Mouse (Mus musculus): ENCODE data around the gene Zzef1. TPM values are rescaled to one million over a fixed set of nuclear protein-coding genes. Genes with fewer than 3 reads are reported as not detected.

Gene Zzef1
- total RNA-seq, 2 experiments from 2014 or later, result 17.2 to 21.7 TPM

GRCm38 (mm10) chr11:72917299-72917996, 121.4 kb downstream of the Zzef1 start:
- no peak for DNase-seq

DNA sequence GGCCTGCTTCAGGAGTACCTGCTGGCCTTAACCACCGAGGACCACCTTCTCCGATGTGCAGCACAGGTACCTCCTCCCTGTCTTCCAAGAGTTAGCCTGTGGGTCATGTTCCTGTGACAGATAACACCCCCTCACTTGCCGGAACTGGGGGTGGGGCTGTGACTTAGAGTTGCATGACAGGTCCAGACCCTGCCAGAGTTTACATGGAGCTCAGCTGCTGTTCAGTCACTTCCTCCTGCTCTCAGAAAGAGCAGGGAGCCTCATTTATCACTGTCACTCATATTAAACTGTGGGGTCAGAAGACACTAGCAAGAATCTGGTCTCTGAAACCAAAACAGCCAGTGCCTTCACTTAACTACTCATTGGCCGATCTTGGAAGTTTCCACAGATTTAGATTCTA, 127.1 kb downstream of the Zzef1 start:
- no peak for DNase-seq

DNA sequence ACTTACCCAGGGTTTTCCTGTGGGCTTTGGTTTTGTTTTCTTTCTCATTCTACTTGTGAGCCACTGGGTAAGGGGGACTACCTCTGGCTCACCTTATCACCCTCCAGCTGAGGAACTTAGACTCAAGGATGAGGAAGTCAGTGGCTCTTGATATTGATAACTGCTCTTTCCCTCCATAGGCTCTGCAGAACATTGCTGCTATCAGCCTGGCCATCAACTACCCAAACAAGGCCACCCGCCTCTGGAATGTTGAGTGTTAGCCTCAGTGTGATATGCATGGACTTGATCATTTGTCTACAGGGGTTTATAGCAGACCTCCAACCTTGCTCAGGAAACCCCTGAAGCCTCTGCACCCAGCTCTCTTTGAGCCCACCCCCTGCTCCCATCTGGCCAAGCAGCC, 128.4 kb downstream of the Zzef1 start:
- DNase-seq, result no peak

DNA sequence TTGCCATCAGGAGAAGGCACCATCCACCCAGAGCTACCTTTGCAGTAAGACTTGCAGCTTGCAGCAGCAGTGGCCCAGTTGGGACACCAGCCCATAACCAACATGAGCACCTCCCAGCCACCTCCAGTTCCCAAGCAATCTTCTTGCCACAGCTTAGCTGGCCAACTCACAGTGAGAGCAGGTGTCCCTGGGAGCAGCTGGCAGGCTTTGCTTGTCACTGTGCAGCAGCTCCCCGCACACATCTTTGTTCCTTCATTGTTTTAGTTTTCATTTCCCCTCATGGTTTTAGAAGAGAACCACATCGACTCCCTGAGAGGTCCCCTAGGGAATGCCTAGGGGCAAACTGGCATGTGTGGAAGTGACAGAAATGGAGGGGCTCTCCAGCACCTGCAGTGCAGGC, 129.0 kb downstream of the Zzef1 start:
- no peak for DNase-seq

GRCm38 (mm10) chr11:72926226-72926890, 130.3 kb downstream of the Zzef1 start:
- DNase-seq, result peak; percentile 70

DNA sequence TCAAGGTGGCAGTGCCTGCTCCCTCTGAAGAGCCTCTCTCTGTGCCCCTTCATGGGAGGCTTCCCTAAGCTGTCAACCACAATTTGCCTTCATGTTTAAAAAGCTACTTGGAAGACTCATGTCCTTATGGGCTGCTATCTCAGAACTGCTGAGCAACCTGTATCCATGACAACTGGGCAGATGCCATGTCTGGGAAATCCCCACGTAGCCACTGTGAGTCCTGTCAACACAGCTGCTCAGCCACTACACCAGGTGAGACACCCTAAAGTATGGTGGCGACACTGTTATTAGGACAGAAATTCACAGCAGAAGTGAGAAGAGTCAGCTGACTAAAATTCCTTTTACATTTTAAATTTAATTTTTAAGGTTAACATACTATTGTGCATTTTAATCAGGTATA, 132.5 kb downstream of the Zzef1 start:
- DNase-seq, result no peak

GRCm38 (mm10) chr11:72940208-72941143, 144.4 kb downstream of the Zzef1 start:
- no peak for DNase-seq

- no peak for DNase-seq
Observed at GRCm38 (mm10) chr11:72944996-72945793, 149.2 kb downstream of the Zzef1 start.

GRCm38 (mm10) chr11:72945875-72946559, 150.0 kb downstream of the Zzef1 start:
- no peak for DNase-seq

GRCm38 (mm10) chr11:72946560-72947119, 150.6 kb downstream of the Zzef1 start:
- no peak for DNase-seq

- no peak for DNase-seq
Observed at GRCm38 (mm10) chr11:72947840-72948239, 151.8 kb downstream of the Zzef1 start.

DNA sequence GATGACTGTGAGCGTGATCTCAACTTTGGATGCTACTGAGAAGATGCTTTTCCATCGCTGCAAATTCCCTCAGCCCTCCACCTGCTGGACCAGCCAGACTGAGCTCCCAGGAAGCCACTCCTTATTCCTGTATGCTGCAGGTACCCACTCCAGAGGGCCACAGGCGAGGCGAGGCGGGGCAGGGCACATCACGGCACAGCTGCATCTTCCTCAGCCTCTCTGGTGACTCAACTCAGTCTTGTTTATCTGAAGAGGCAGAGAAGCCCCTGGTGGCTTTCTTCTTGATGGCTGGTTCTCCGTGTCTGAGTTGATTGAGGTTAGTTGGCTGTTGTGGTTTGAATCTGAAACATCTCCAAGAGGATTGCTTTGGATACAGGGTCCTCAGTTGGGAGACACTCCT, 152.2 kb downstream of the Zzef1 start:
- DNase-seq, result no peak

GRCm38 (mm10) chr11:72951137-72952000, 155.3 kb downstream of the Zzef1 start:
- DNase-seq, result no peak

- no peak for DNase-seq
Observed at GRCm38 (mm10) chr11:72952226-72952625, 156.2 kb downstream of the Zzef1 start.

GRCm38 (mm10) chr11:72952697-72953096, 156.7 kb downstream of the Zzef1 start:
- DNase-seq, result no peak

GRCm38 (mm10) chr11:72953116-72953439, 157.1 kb downstream of the Zzef1 start:
- no peak for DNase-seq

DNA sequence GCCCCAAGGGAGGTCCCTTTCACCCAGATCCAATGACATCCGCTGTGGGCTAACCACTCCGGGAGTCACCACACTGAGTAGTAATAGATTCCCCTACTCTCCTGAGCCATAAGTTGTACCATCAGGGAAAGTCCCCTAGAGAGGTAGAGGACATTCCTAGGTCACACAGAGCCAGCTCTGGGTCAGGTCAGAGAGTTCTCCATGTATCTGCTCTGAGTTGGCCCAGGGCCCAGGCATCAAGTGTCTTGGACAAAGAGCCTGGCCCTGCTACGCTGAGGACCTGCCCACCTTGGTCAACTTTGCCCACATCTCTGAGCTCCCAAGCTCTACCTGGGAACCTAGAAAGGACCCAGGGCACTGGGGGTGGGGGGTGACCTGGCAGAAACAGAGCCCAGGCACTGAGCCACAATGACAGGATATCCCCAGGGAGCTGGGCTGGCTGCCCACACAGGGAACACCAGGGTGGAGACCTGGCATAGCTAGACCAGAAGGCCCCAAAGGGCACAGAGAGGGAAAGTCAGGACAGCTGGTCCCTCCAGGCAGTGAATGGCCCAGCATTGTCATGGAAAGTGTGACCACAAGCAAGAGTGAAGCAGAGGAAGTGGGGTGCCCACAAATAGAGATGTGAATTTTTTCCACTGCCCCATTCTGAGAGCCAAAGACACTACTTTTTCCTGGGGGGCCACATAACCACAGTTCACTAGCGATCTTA, 157.6 kb downstream of the Zzef1 start:
- DNase-seq, result peak; percentile 46

DNA sequence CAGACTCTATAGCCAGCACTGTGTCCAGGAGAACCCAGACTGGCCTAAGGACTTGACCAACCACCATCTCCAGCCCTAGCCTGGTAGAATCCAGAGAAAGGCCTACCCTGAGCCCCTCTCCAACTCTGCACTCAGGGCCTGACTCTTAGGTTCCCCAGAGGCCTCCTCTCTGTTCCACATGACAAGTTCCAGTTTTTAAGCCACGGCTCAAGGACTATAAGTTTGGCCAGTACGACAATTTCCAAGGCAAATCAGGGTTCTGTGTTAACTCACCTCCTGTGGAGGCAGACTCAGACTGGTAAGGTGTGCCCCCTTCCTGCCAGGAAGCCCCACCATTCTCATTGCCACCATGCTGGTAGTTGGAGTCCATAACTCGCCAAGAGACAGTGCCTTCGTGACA, 158.2 kb downstream of the Zzef1 start:
- DNase-seq, result no peak

DNA sequence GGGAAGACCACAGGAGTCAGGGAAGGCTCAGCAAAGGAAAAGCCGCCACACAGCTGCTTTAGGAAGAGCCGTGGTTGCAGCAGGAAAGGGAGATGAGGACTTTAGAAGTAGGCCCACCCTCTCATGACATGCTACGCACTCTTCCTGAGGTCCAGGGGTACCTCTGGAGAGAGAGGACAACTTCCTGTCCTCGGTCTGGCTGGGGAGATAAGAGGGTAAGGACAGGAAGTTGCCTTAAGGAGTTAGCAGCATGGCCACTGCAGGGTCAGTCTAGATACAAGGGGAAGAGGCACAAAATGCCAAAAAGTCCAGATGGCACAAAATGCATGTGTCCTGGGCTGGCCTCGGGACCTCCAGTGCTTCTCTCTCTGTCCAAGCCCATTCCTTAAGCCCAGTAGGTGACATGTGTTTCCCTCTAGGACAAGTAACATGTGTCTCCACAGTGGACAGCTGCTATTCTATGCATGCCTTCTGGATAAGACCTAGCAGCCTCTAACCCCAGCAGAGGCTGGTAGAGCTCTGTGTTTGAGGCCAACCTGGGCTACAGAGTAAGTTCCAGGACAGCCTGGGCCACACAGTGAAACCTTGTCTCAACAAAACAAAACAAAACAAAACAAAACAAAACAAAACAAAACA, 159.4 kb downstream of the Zzef1 start:
- no peak for DNase-seq

Measured in gastrocnemius, postnatal 10 days (tissue).